Mouse (Mus musculus) heart, postnatal 0 days (tissue): ENCODE measurements around the gene Unkl. TPM values are rescaled to one million over a fixed set of nuclear protein-coding genes. Genes with fewer than 3 reads are reported as not detected.

ENCODE experiments used
- ATAC-seq: fragments of 200-750 bp; cut with Nextera tagmentation; 2 replicates; pipeline ENCODE4 v1.8.0; 2017; ENCODE audit warnings: low read depth, moderate number of reproducible peaks, moderate library complexity; ENCODE audit not compliant: insufficient read depth
- DNase-seq: peaks from one replicate; pipeline ENCODE4 v3.0.0-alpha.2; 2016; ENCODE audit warnings: low spot score
- H3K27ac ChIP-seq: fragments of 300-500 bp; sonication (generic); 2 replicates; pipeline ENCODE4 v1.5.1; 2014; ENCODE audit warnings: low read depth, mild to moderate bottlenecking
- H3K27me3 ChIP-seq: fragments of 300-500 bp; sonication (generic); 2 replicates; pipeline ENCODE4 v1.6.1; 2014; ENCODE audit warnings: low read length, mixed read lengths; ENCODE audit not compliant: control insufficient read depth, insufficient read depth
- H3K36me3 ChIP-seq: fragments of 300-500 bp; sonication (generic); replicated peaks from 2 replicates; pipeline ENCODE4 v1.6.1; 2014; ENCODE audit warnings: low read length, mixed read lengths; ENCODE audit not compliant: control insufficient read depth, insufficient read depth
- H3K4me1 ChIP-seq: fragments of 300-500 bp; sonication (generic); 2 replicates; pipeline ENCODE4 v1.6.1; 2014; ENCODE audit warnings: antibody characterized with exemption; ENCODE audit not compliant: control insufficient read depth, insufficient read depth
- H3K4me2 ChIP-seq: fragments of 300-500 bp; sonication (generic); 2 replicates; pipeline ENCODE4 v1.6.1; 2014; ENCODE audit warnings: low read depth, mild to moderate bottlenecking, low read length, moderate library complexity
- H3K4me3 ChIP-seq: fragments of 300-500 bp; sonication (generic); 2 replicates; pipeline ENCODE4 v1.5.1; 2014; ENCODE audit warnings: low read depth, low read length
- H3K9ac ChIP-seq: fragments of 300-500 bp; sonication (generic); replicated peaks from 2 replicates; pipeline ENCODE4 v1.6.1; 2014; ENCODE audit warnings: low read depth, low read length, mixed read lengths
- H3K9me3 ChIP-seq: fragments of 300-500 bp; sonication (generic); replicated peaks from 2 replicates; pipeline ENCODE4 v1.6.1; 2016; ENCODE audit warnings: low read length; ENCODE audit not compliant: control insufficient read depth
- CTCF ChIP-seq: IDR thresholded peaks from 2 replicates; pipeline ENCODE4 v1.5.1; 2016; ENCODE audit warnings: antibody characterized with exemption, control low read depth, low read depth
- EP300 ChIP-seq: IDR thresholded peaks from 2 replicates; pipeline ENCODE4 v1.6.1; 2016; ENCODE audit warnings: antibody characterized with exemption, low read depth
- WGBS: fragments of 180-500 bp; shearing (Covaris S2); extraction: QIAGEN DNeasy Blood & Tissue Kit; methylation state at CpG from one replicate; pipeline ENCODE4 v1.1.7; 2014; 5-methylcytosine and 5-hydroxymethylcytosine counted together
- polyA plus RNA-seq: library from polyadenylated mRNA; unstranded; fragments of >200 nt; fragmentation: Nextera tagmentation; extraction: Ambion mirVana; gene quantifications from 2 replicates; pipeline ENCODE4 v1.2.1, GENCODE M21; 2015
- total RNA-seq: library from RNA; depleted of rRNA; stranded (reverse); fragments of >200 nt; gene quantifications from 2 replicates; pipeline ENCODE4 v1.2.3, GENCODE M21; 2014; ENCODE audit warnings: low replicate concordance

Gene Unkl
- total and polyA plus RNA-seq, 2 experiments from 2014 or later, result 2.8 to 3.2 TPM

- H3K36me3 ChIP-seq, result peaks cover 87% of the 10 kb centered on the region
- ATAC-seq (no peak; the same call in 1 of the 2 replicates), DNase-seq (no peak)
- H3K4me3 ChIP-seq, result no peak overlapping the region
- peak overlapping the region; percentile 27; the same call in 1 of the 2 replicates for H3K27ac ChIP-seq
- H3K9me3 ChIP-seq, result no peaks in the 10 kb centered on the region
- H3K4me1 ChIP-seq, result no peaks in the 10 kb centered on the region
- no peak overlapping the region for H3K4me2 ChIP-seq
- WGBS, result 61% methylated on average over 15 of the region's 15 CpGs
- no peak overlapping the region for H3K9ac ChIP-seq
- TF ChIP-seq CTCF, result no peak
- TF ChIP-seq EP300, result no peak
- H3K27me3 ChIP-seq, result no peaks in the 10 kb centered on the region
These were observed 22.7 kb downstream of the Unkl start for GRCm38 (mm10) chr17:25210680-25211466.

- no peak overlapping the region for H3K4me3 ChIP-seq
- no peaks in the 10 kb centered on the region for H3K9me3 ChIP-seq
- DNase-seq, result no peak
- no peaks in the 10 kb centered on the region for H3K4me1 ChIP-seq
- no peak for TF ChIP-seq CTCF
- TF ChIP-seq EP300, result no peak
- no peak overlapping the region for H3K4me2 ChIP-seq
- 63% methylated on average over 4 of the region's 4 CpGs for WGBS
- ATAC-seq, result no peak
- H3K27me3 ChIP-seq, result no peaks in the 10 kb centered on the region
- peaks cover 89% of the 10 kb centered on the region for H3K36me3 ChIP-seq
- H3K27ac ChIP-seq, result peak overlapping the region; percentile 27; the same call in 1 of the 2 replicates
- no peak overlapping the region for H3K9ac ChIP-seq
These were observed 23.5 kb downstream of the Unkl start for GRCm38 (mm10) chr17:25211705-25212104.

GRCm38 (mm10) chr17:25215431-25215830, 27.2 kb downstream of the Unkl start:
- TF ChIP-seq CTCF, result no peak
- TF ChIP-seq EP300, result no peak
- Histone ChIP-seq H3K36me3 (peaks cover 85% of the 10 kb centered on the region), H3K4me2 (no peak overlapping the region), H3K4me3 (no peak overlapping the region), H3K9me3 (no peaks in the 10 kb centered on the region), H3K27ac (no peak overlapping the region), H3K4me1 (no peaks in the 10 kb centered on the region), H3K9ac (no peak overlapping the region), H3K27me3 (no peaks in the 10 kb centered on the region)
- no peak for ATAC-seq
- WGBS, result 88% methylated on average over 3 of the region's 3 CpGs
- no peak for DNase-seq

- no peak for ATAC-seq
- H3K27me3 ChIP-seq, result no peaks in the 10 kb centered on the region
- 75% methylated on average over 9 of the region's 9 CpGs for WGBS
- H3K9ac ChIP-seq, result no peak overlapping the region
- H3K36me3 ChIP-seq, result peaks cover 57% of the 10 kb centered on the region
- no peak overlapping the region for H3K27ac ChIP-seq
- H3K4me2 ChIP-seq, result no peak overlapping the region
- peaks cover 5% of the 10 kb centered on the region; the same call in 1 of the 2 replicates for H3K4me1 ChIP-seq
- H3K4me3 ChIP-seq, result no peak overlapping the region
- no peak for DNase-seq
- no peaks in the 10 kb centered on the region for H3K9me3 ChIP-seq
- TF ChIP-seq EP300, result no peak
- no peak for TF ChIP-seq CTCF
These were observed 30.8 kb downstream of the Unkl start for GRCm38 (mm10) chr17:25218967-25219366.

- peaks cover 50% of the 10 kb centered on the region for H3K36me3 ChIP-seq
- H3K4me3 ChIP-seq, result no peak overlapping the region
- no peaks in the 10 kb centered on the region for H3K27me3 ChIP-seq
- no peaks in the 10 kb centered on the region for H3K9me3 ChIP-seq
- DNase-seq (no peak), ATAC-seq (no peak)
- H3K4me1 ChIP-seq, result peaks cover 5% of the 10 kb centered on the region; the same call in 1 of the 2 replicates
- no peak overlapping the region for H3K9ac ChIP-seq
- no peak overlapping the region for H3K4me2 ChIP-seq
- no peak overlapping the region for H3K27ac ChIP-seq
- WGBS, result 93% methylated on average over 15 of the region's 15 CpGs
- no peak for TF ChIP-seq EP300
These were observed 31.5 kb downstream of the Unkl start for GRCm38 (mm10) chr17:25219492-25220295.
